Mouse (Mus musculus): ENCODE data around the gene Lrrc25. TPM values are rescaled to one million over a fixed set of nuclear protein-coding genes. Genes with fewer than 3 reads are reported as not detected.

Gene Lrrc25
- polyA plus RNA-seq, 1 experiment from 2014 or later: 1.1 TPM

- Histone ChIP-seq H3K36me3 (no peaks in the 10 kb centered on the region), H3K27ac (peak overlapping the region; percentile 90), H3K9me3 (no peaks in the 10 kb centered on the region), H3K4me2 (replicated peaks) (peak overlapping the region; percentile 81), H3K9ac (replicated peaks) (peak overlapping the region; percentile 64), H3K27me3 (no peaks in the 10 kb centered on the region), H3K4me1 (replicated peaks) (peaks cover 61% of the 10 kb centered on the region), H3K4me3 (replicated peaks) (peak overlapping the region; percentile 77)
- WGBS: under 1% methylated on average over 43 of the region's 45 CpGs
- ATAC-seq: peak; percentile 8
These were observed 5.8 kb upstream of the Lrrc25 start for GRCm38 (mm10) chr8:70609849-70610795.

- H3K9ac ChIP-seq (replicated peaks): peak overlapping the region; percentile 62
- peaks cover 54% of the 10 kb centered on the region for H3K4me1 ChIP-seq (replicated peaks)
- no peak; the same call in 1 of the 2 replicates for ATAC-seq
- peak overlapping the region; percentile 90; the same call in 1 of the 2 replicates for H3K27ac ChIP-seq
- no peaks in the 10 kb centered on the region for H3K36me3 ChIP-seq
- no peaks in the 10 kb centered on the region for H3K27me3 ChIP-seq
- H3K4me3 ChIP-seq (replicated peaks): peak overlapping the region; percentile 44
- under 1% methylated on average over 54 of the region's 54 CpGs for WGBS
- H3K4me2 ChIP-seq (replicated peaks): peak overlapping the region; percentile 81
- H3K9me3 ChIP-seq: no peaks in the 10 kb centered on the region
These were observed 4.9 kb upstream of the Lrrc25 start for GRCm38 (mm10) chr8:70610796-70611771.

- peak overlapping the region; percentile 59; the same call in 1 of the 2 replicates for H3K27ac ChIP-seq
- H3K9me3 ChIP-seq: no peaks in the 10 kb centered on the region
- no peak for ATAC-seq
- H3K36me3 ChIP-seq: no peaks in the 10 kb centered on the region
- peak overlapping the region; percentile 62; the same call in 1 of the 2 replicates for H3K9ac ChIP-seq (replicated peaks)
- H3K4me1 ChIP-seq (replicated peaks): peaks cover 47% of the 10 kb centered on the region
- peak overlapping the region; percentile 81 for H3K4me2 ChIP-seq (replicated peaks)
- peak overlapping the region; percentile 44 for H3K4me3 ChIP-seq (replicated peaks)
- H3K27me3 ChIP-seq: no peaks in the 10 kb centered on the region
- 0% methylated on average over 6 of the region's 6 CpGs for WGBS
These were observed 4.1 kb upstream of the Lrrc25 start for GRCm38 (mm10) chr8:70611849-70612248.

- Histone ChIP-seq H3K4me1 (replicated peaks) (peaks cover 37% of the 10 kb centered on the region), H3K27me3 (no peaks in the 10 kb centered on the region), H3K9me3 (no peaks in the 10 kb centered on the region), H3K27ac (no peak overlapping the region), H3K36me3 (no peaks in the 10 kb centered on the region), H3K4me2 (replicated peaks) (no peak overlapping the region), H3K4me3 (replicated peaks) (no peak overlapping the region), H3K9ac (replicated peaks) (no peak overlapping the region; the same call in 1 of the 2 replicates)
- no peak for ATAC-seq
- 31% methylated on average over 1 of the region's 1 CpGs for WGBS
These were observed 2.2 kb upstream of the Lrrc25 start for GRCm38 (mm10) chr8:70613763-70614162.

DNA sequence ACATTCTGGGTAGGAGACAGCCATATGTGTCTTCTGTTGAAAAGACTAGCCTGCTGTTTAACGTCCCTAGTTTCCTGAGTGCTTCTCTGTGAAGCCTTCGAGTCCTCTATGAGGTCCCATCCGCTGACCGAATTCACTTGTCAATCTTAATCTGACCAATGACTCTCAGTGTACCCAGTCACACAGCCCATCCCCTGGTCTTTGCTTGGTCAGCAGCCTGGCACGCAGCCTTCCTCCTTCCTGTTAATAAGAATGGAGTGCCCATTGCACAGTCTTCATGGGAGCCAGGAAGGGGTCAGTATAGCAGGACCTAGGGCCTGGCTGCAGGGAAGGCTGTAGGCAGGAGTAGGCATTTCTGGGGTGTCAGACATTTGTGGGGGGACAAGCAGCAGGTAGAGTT lies 1.5 kb upstream of the Lrrc25 start:
- Histone ChIP-seq H3K4me1 (replicated peaks) (peaks cover 34% of the 10 kb centered on the region), H3K9me3 (no peaks in the 10 kb centered on the region), H3K4me2 (replicated peaks) (no peak overlapping the region), H3K27me3 (no peaks in the 10 kb centered on the region), H3K36me3 (no peaks in the 10 kb centered on the region), H3K4me3 (replicated peaks) (no peak overlapping the region), H3K27ac (no peak overlapping the region), H3K9ac (replicated peaks) (no peak overlapping the region; the same call in 1 of the 2 replicates)
- 83% methylated on average over 5 of the region's 5 CpGs for WGBS
- no peak for ATAC-seq

DNA sequence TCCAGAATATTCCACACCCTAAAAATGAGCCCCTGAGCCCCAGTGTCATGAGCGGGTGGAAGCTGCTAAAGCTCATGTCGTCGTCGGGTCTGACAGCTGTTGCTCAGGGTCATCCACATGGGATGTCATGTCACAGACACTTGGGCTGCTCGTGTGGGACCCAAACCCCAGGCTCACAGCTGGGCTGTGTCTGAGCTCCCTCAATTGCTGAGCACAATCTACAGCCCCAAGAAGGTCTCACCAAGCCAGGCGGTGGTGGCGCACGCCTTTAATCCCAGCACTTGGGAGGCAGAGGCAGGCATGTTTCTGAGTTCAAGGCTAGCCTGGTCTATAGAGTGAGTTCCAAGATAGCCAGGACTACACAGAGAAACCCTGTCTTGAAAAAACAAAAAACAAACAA lies 674 bp upstream of the Lrrc25 start:
- Histone ChIP-seq H3K9ac (replicated peaks) (no peak overlapping the region), H3K9me3 (no peaks in the 10 kb centered on the region), H3K27me3 (0 out of 2 replicates have a peak, but pooled peaks cover 1% of the 10 kb centered on the region), H3K4me1 (replicated peaks) (peaks cover 26% of the 10 kb centered on the region), H3K4me3 (replicated peaks) (no peak overlapping the region), H3K27ac (no peak overlapping the region), H3K36me3 (no peaks in the 10 kb centered on the region), H3K4me2 (replicated peaks) (no peak overlapping the region)
- ATAC-seq: no peak
- 85% methylated on average over 8 of the region's 8 CpGs for WGBS

DNA sequence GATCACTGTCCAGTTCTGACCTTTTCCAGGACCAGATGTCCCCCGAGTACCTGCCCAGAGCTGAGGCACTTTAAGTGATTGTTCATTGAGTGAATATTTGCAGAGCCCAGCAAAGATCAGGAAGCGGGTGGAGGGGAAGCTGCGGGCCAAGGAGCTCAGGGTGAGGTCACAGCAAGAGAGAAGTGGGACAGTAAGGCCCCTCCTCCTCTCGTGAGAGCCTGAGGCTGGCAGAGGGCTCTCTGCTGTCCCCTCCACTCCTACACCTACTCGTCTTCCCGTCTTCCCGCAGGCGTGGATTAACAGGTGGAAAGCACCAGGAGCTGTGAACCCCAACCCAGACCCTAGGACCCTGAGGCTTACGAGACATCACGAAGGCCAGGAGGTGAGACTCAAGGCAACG lies 690 bp downstream of the Lrrc25 start:
- Histone ChIP-seq H3K4me1 (replicated peaks) (peaks cover 13% of the 10 kb centered on the region), H3K36me3 (no peaks in the 10 kb centered on the region), H3K4me2 (replicated peaks) (no peak overlapping the region), H3K27ac (no peak overlapping the region), H3K4me3 (replicated peaks) (no peak overlapping the region), H3K9me3 (no peaks in the 10 kb centered on the region), H3K27me3 (peaks cover 9% of the 10 kb centered on the region; the same call in 1 of the 2 replicates), H3K9ac (replicated peaks) (no peak overlapping the region)
- ATAC-seq: no peak
- 68% methylated on average over 11 of the region's 11 CpGs for WGBS

DNA sequence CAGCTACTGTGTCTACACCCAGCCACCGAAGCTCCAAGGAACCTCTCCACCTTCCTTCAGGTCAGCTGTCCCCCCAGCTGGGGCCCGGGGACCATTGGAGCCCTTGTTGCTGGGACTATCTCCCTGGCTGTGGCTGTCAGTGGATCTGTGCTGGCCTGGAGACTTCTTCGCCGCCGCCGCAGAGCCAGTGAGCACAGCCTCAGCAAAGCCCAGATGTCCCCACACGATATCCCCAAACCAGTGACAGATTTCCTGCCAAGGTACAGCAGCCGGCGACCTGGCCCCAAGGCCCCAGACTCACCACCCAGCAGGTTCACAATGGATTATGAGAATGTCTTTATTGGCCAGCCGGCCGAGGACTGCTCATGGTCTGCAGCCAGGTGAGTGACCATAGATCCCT lies 2.0 kb downstream of the Lrrc25 start:
- Histone ChIP-seq H3K4me3 (replicated peaks) (no peak overlapping the region), H3K27ac (no peak overlapping the region), H3K9me3 (no peaks in the 10 kb centered on the region), H3K4me1 (replicated peaks) (peaks cover 11% of the 10 kb centered on the region; the same call in 1 of the 2 replicates), H3K36me3 (no peaks in the 10 kb centered on the region), H3K4me2 (replicated peaks) (no peak overlapping the region), H3K9ac (replicated peaks) (0 out of 2 replicates have a peak overlapping the region, but pooled peaks have one; percentile 10), H3K27me3 (peaks cover 21% of the 10 kb centered on the region; the same call in 1 of the 2 replicates)
- 82% methylated on average over 11 of the region's 11 CpGs for WGBS
- ATAC-seq: no peak

DNA sequence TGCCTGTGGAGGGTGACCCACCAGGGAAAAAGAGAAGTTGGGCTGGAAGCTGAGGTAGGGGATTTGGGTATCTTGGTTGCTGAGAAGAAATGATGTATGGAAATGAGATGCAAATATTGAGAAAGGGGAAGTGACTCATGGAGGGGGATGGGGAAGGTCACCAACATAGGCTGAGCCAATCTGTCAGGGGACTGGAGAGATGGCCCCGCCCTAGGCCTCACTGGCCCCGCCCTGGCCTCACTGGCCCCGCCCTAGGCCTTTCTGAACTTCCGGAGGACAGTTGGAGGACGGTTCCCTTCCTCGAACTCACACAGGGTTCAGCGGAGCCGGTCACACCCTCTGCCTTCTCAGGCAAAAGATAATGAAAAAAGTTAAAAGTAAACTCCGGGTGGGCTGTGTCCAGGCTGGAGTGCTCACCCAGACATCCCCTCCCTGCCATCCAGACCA lies 3.0 kb downstream of the Lrrc25 start:
- Histone ChIP-seq H3K9ac (replicated peaks) (no peak overlapping the region), H3K4me1 (replicated peaks) (peaks cover 11% of the 10 kb centered on the region; the same call in 1 of the 2 replicates), H3K36me3 (no peaks in the 10 kb centered on the region), H3K4me2 (replicated peaks) (no peak overlapping the region), H3K4me3 (replicated peaks) (no peak overlapping the region), H3K27me3 (peaks cover 21% of the 10 kb centered on the region; the same call in 1 of the 2 replicates), H3K27ac (no peak overlapping the region), H3K9me3 (no peaks in the 10 kb centered on the region)
- ATAC-seq: peak; percentile 18; the same call in 1 of the 2 replicates
- 32% methylated on average over 9 of the region's 9 CpGs for WGBS

- no peak overlapping the region for H3K4me3 ChIP-seq (replicated peaks)
- 63% methylated on average over 3 of the region's 3 CpGs for WGBS
- no peak overlapping the region for H3K27ac ChIP-seq
- H3K9me3 ChIP-seq: no peaks in the 10 kb centered on the region
- no peak overlapping the region for H3K9ac ChIP-seq (replicated peaks)
- no peak overlapping the region for H3K4me2 ChIP-seq (replicated peaks)
- ATAC-seq: no peak
- peaks cover 11% of the 10 kb centered on the region; the same call in 1 of the 2 replicates for H3K4me1 ChIP-seq (replicated peaks)
- no peaks in the 10 kb centered on the region for H3K36me3 ChIP-seq
- H3K27me3 ChIP-seq: peaks cover 21% of the 10 kb centered on the region; the same call in 1 of the 2 replicates
These were observed 6.3 kb downstream of the Lrrc25 start for GRCm38 (mm10) chr8:70622220-70622619.

- Histone ChIP-seq H3K27ac (no peak overlapping the region), H3K9ac (replicated peaks) (no peak overlapping the region), H3K4me3 (replicated peaks) (no peak overlapping the region), H3K27me3 (peaks cover 21% of the 10 kb centered on the region; the same call in 1 of the 2 replicates), H3K4me1 (replicated peaks) (peaks cover 11% of the 10 kb centered on the region), H3K9me3 (no peaks in the 10 kb centered on the region), H3K36me3 (no peaks in the 10 kb centered on the region), H3K4me2 (replicated peaks) (no peak overlapping the region)
- 32% methylated on average over 5 of the region's 5 CpGs for WGBS
- no peak for ATAC-seq
These were observed 9.1 kb downstream of the Lrrc25 start for GRCm38 (mm10) chr8:70625104-70625503.

Measured in midbrain, embryonic 13.5 days (tissue).